Mouse (Mus musculus) cerebellum, adult 2 months (tissue): ENCODE data around the gene Armc2.

Experiments used
- CTCF ChIP-seq: fragments of 200-500 bp; IDR thresholded peaks from 2 replicates; pipeline ENCODE4 v1.5.1; 2011; ENCODE audit warnings: low read depth, mild to moderate bottlenecking, control low read depth, low read length, moderate library complexity, borderline replicate concordance; ENCODE audit not compliant: insufficient read depth
- POLR2A ChIP-seq: fragments of 200-500 bp; IDR thresholded peaks from 2 replicates; pipeline ENCODE4 v1.6.1; 2011; ENCODE audit warnings: low read length, control low read depth, borderline replicate concordance; ENCODE audit not compliant: insufficient read depth

- TF ChIP-seq CTCF (no peak), POLR2A (no peak)
Measured at GRCm38 (mm10) chr10:41939090-41939489, 79.2 kb downstream of the Armc2 start.
